Mouse (Mus musculus) embryo, embryonic 10.5 days (tissue): ENCODE data around the gene Odf3.

Experiments
- DNase-seq: peaks from one replicate; pipeline ENCODE4 v3.0.0-alpha.2; 2015; ENCODE audit warnings: low spot score

Odf3 gene

GRCm38 (mm10) chr7:140844905-140845665 lies 2.5 kb upstream of the Odf3 start, which contains the start of gene Scgb1c1:
TSS of gene Scgb1c1 (plus strand) at chr7:140845547.
- peak; percentile 91 for DNase-seq

- DNase-seq, result no peak
These were observed 1.9 kb upstream of the Odf3 start for GRCm38 (mm10) chr7:140845683-140846082.

GRCm38 (mm10) chr7:140846676-140847075 lies 929 bp upstream of the Odf3 start:
- no peak for DNase-seq

- DNase-seq, result no peak
These were observed 986 bp downstream of the Odf3 start for GRCm38 (mm10) chr7:140848591-140848990.

GRCm38 (mm10) chr7:140851916-140852315 lies 4.3 kb downstream of the Odf3 start:
- DNase-seq, result no peak

GRCm38 (mm10) chr7:140853386-140853785 lies 5.8 kb downstream of the Odf3 start:
- DNase-seq, result no peak

GRCm38 (mm10) chr7:140854483-140854882 lies 6.9 kb downstream of the Odf3 start:
- no peak for DNase-seq

- DNase-seq, result no peak
These were observed 7.6 kb downstream of the Odf3 start for GRCm38 (mm10) chr7:140855181-140855580.

GRCm38 (mm10) chr7:140855860-140856784 lies 8.5 kb downstream of the Odf3 start, which contains the start of gene Gm45785:
TSS of gene Gm45785 (minus strand) at chr7:140856331.
- peak; percentile 94 for DNase-seq

GRCm38 (mm10) chr7:140856785-140857549 lies 9.4 kb downstream of the Odf3 start, which contains the start of gene Ric8a:
TSS of gene Ric8a (plus strand) at chr7:140856957.
- peak; percentile 81 for DNase-seq

- DNase-seq, result peak; percentile 12
These were observed 10.2 kb downstream of the Odf3 start, which contains the start of gene Bet1l for GRCm38 (mm10) chr7:140857550-140858505. TSS of gene Bet1l (minus strand) at chr7:140857577.

GRCm38 (mm10) chr7:140858746-140859145 lies 11.1 kb downstream of the Odf3 start:
- DNase-seq, result no peak

GRCm38 (mm10) chr7:140859997-140860396 lies 12.4 kb downstream of the Odf3 start:
- DNase-seq, result no peak

GRCm38 (mm10) chr7:140860728-140861127 lies 13.1 kb downstream of the Odf3 start:
- DNase-seq, result no peak

GRCm38 (mm10) chr7:140864761-140865160 lies 17.2 kb downstream of the Odf3 start:
- no peak for DNase-seq

GRCm38 (mm10) chr7:140874224-140874623 lies 26.6 kb downstream of the Odf3 start:
- DNase-seq, result no peak

GRCm38 (mm10) chr7:140877364-140877763 lies 29.8 kb downstream of the Odf3 start:
- no peak for DNase-seq

- DNase-seq, result no peak
These were observed 31.8 kb downstream of the Odf3 start for GRCm38 (mm10) chr7:140879355-140879754.

- DNase-seq, result no peak
These were observed 32.8 kb downstream of the Odf3 start for GRCm38 (mm10) chr7:140880419-140880818.

GRCm38 (mm10) chr7:140880865-140881515 lies 33.4 kb downstream of the Odf3 start:
- DNase-seq, result no peak
